Mouse (Mus musculus) lung, postnatal 25 days (tissue): ENCODE data around the gene Mtcp1.
A peak's percentile ranks its signal among the peaks of the same experiment; 100 is the strongest.

ENCODE experiments used
- DNase-seq: peaks from one replicate; pipeline ENCODE4 v3.0.0; 2022; ENCODE audit warnings: low spot score

Gene Mtcp1

DNA sequence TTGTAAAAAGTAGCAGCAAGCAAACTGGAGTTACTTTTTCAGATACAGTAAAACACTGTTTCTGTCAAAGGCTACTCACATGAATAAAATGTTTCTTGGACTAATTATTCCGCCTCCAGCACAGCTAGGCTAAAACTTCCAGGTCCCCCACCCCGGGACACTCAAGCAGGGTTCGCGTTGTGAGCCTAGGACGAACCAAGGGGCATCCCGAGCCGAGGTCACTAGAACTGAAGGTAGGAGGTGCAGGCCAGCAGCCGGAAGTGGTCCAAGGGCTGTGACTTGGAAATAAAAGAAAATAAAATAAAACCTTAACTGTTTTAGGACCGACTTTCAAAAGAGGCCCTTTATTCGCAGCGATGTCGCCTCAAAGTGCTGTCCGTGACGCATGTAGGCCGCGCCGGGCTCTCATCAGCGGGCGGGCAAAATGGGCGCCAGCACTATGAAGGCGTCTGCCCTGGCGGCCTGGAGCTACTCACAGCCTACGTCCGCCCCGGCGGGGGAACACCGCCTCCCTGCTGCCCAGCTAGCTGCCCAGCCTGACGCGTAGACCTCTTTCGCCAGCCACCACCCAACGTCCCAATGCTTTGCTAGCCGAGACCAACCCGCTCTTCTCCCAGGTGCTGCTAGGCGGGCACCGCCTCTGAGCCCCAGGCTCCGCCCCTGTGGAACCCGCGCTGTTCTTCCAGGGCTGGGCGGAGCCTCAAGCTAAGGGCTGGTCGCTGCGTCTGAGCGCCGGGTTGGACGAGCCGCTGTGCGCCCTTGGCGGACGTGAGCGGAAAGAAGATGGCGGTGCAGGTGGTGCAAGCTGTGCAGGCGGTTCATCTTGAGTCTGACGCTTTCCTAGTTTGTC lies at the start of gene Mtcp1, which contains the start of the genes Cmc4 and Brcc3:
TSS of gene Mtcp1 (minus strand) at position 653 of the 850 bp plus-strand sequence.
TSS of gene Cmc4 (minus strand) at position 649 of the 850 bp plus-strand sequence.
TSS of gene Brcc3 (plus strand) at position 693 of the 850 bp plus-strand sequence.
- peak; percentile 91 for DNase-seq

DNA sequence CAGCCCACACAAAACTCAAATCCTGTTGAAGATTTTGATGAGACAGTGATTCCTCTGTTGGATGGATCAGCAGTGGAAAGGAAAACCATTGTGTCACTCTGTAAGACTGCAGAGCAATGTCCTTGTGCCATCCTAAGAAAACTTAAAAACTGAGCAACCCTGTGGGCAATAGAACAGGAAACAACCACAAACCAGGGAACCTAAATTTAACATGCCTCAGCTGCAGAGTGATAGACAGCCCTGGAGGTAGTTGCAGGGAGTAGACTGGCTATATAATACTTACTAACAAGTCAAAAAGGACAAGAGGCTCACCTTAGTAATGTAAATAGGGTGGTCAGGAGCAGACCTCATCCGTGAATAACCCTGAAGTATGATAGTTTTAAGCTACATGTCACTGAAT lies 38.2 kb upstream of the Mtcp1 start:
- no peak for DNase-seq

DNA sequence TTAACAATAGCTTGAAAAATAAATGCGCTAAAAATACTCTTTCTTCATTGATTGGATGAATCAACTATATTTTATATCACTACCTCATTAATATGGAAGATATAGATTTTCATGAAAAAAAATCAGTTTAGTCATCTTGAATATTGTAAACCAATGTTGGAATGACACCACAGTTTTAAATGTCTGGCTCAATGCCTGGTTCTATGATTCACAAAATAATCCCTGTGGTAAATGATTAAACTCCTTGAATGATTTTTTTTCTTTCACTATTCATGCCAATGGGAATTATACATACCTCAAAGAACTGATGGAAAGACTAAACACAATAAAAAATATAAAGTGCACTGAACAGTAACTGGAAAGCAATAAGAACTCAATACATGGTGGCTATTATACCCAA lies 6.7 kb downstream of the Mtcp1 start:
- DNase-seq = no peak

DNA sequence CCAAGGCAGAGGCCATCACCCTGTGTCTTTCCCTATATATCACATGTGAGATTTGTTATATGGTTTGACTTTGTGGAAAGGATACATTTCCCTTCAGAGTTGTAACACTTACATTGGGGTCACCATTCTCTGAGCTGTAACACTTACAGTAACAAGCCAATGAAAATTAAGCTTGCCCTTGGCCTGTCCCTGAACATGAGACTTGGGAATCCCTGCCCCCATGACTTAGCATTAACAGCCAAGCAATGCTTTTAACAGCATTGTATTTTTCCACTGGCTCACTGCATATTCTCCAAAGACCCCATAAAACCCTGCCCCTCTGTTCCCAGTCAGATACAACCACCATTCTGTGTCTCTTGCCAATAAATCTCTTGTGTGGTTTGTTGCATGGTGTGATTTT lies 13.0 kb downstream of the Mtcp1 start:
- no peak for DNase-seq

DNA sequence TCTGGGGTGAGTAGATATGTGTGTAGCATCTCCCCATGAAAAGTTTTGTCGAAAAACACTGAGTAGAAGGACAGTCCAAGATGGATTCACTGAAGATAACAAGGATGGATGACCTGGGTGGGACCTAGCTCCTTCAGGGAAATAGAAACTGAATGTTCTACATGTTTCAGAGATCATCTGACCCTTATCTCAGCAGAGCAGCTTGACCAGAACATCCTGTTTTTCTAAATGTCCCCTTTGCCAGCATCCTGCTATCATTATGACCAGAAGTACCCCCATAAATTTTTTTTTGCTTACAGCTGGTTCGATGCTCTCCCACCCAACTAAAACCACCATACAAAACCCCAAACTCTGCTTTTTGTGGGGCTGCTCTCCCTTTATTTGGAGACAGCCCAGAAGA lies 13.7 kb downstream of the Mtcp1 start:
- DNase-seq = peak; percentile 35

DNA sequence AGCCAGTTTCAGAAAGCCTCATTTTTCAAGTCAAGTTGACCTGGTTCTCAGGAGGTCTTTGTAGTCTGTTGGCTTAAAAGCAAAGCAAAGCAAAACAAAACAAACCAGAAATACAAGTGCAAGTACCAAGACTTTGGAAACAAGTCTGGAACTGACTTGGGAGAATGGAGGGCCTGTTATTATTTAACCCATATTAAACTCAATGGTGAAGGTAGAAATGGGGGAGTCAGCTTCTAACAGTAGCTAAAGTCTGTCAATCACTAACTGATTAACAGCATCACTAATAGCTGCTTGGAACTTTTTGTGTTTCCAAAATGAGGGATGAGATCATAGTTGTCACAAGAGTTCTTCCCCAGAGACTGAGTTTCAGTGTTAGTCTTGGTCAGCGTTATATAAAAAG lies 16.9 kb downstream of the Mtcp1 start:
- DNase-seq = no peak

DNA sequence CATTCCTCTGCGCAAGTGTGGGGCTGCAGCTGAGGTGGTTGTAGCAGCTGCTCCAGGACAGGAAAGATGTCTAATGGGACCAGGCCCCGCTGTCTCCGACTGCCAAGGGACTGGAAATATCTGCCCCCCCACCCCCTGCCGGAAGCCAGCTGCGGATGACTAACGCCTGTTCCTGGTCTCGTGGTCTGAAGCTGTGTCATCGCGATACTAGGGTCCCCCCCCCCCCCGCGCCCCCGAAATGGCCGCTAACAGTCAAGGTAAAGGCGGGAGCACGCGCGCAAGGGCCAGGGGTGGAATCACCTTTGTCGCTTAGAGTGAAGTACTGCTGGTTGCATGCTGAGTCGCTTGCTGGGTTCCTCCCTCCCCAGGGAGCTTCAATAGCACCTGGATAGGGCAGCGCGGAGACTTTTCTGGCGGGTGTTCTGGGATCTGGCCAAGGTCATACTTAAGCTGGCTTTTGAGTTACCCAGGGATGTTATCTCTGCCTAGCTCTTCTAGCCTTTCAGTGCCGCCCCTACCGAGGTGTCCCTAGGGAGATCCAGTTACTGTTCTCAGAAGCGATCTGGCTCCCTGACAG lies 34.1 kb downstream of the Mtcp1 start, which contains the start of the genes Fundc2 and F8:
TSS of gene Fundc2 (plus strand) at position 205 of the 577 bp plus-strand sequence.
TSS of gene F8 (minus strand) at position 421 of the 577 bp plus-strand sequence.
- peak; percentile 61 for DNase-seq

DNA sequence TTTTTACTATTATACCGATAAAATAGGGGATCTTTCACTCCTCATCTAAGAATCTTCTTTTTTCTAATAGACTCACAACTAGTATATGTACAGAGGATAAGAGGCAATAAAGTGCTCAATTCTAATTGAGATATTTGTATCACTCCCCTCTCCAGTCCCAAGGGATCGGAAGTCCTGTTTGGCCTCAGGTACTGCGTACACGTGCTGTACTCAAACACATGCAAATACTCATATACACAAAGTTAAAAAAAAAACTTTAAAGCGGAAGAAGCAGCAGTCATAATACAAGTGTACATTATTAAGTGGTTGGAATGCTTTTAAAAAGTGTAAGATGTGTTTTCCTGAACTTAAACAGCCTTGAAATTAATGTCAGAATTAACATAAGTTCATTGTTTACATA lies 34.7 kb downstream of the Mtcp1 start:
- no peak for DNase-seq

DNA sequence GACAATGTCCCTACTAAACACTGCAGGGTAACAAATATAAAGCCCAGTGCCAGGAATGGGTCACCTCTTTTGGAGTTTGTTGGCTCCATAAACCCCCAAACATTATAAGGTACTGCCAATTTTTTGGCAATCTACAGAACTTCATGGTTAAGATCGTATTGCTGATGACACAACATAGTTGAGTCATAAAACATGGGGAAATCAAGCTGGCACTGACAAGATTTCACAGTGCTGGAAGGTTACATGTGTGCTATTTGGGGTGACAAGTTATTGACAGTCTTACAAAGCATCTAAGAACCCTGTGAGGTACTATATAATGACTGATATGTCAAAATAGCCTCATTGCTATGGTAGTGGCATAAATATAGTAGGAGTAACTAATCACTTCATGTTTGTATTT lies 35.2 kb downstream of the Mtcp1 start:
- DNase-seq = no peak

DNA sequence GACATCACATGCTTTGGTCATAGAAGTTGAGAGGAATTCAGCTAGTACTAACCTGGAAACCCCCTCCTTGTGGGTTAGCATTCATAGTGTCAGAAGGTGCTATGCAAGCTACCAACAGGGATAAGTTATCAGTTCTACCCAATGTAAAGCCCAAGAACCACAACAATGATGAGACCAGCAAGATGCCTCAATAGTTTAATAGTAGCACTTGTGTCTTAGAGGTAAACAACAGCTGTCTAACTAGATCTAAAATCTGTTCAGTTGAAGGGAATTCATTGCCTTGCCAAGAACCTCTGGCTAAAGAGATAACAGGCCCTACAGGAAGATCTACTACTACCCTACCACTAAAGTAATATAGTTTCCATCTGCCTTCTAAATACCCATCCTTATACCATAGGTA lies 39.6 kb downstream of the Mtcp1 start:
- DNase-seq = no peak

DNA sequence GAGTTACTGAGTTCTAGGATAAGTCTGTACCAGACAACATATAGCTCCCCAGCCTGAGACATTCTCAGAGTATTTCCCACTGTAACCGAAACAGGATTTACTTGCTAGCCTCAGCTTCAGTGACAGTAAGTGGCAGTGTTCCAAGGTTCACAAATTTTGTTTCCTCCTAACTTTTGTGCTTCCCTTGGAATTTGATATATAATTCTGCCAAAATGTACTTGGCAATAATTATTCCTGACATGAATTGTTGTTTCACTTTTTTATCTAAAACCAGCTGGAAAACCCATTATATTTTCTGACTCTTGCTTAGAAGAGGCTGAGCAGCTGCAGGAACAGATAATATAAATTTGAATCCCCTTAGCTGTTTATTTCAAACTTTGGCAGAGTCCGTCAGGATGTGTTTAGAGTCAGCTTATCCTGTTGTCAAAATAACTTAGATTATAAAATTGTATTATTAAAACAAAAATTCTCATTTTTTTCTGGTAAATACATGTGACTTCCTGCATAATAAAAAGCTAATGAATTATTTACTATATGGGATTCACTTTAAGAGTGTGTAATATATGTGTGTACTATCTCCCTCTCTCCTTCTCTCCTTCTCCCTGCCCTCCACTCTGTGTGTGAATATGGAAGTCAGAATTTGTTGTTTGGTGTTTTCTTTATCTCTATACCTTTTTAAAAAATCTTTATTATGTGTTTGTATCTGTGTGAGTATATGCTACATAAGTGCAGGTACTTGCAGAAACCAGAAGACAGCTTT lies 43.5 kb downstream of the Mtcp1 start:
- DNase-seq = peak; percentile 7

DNA sequence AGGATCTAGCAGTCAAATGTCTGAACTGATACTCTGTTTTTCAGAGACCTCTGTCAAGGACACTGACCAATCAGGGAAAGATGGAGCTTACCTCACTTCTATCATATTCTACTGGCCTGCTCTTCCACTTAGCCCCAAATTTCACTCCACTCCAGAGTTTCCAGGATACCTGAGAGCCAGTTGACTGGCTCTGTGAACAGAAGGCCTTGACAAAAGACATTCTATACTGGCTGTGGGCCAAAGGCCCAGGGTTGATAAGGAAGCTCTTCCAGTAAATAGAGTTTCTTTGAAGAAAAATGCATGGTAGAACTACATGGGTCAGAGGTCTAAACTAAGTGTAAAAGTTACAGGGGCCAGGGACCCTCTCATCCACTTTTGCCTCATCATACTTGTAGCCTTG lies 46.2 kb downstream of the Mtcp1 start:
- DNase-seq = no peak
